Mouse (Mus musculus): ENCODE measurements at regions not wholly inside any gene's neighbourhood (a gene's known extent, or its start where the extent isn't known, plus 50 kb on each side); places are given as distances from the start of the nearest gene placed in this dataset.

- TF ChIP-seq POLR2A (IDR thresholded peaks at IDR 0.05; ENCODE audit: extremely low read depth, insufficient read depth, low read length) (no peak), CTCF (IDR thresholded peaks at IDR 0.05; ENCODE audit: extremely low read depth, insufficient read depth, low read length) (no peak)
These were observed 127.7 kb downstream of the Gm12689 start for GRCm38 (mm10) chr4:99423449-99423848.
